In the genomic region with DNA sequence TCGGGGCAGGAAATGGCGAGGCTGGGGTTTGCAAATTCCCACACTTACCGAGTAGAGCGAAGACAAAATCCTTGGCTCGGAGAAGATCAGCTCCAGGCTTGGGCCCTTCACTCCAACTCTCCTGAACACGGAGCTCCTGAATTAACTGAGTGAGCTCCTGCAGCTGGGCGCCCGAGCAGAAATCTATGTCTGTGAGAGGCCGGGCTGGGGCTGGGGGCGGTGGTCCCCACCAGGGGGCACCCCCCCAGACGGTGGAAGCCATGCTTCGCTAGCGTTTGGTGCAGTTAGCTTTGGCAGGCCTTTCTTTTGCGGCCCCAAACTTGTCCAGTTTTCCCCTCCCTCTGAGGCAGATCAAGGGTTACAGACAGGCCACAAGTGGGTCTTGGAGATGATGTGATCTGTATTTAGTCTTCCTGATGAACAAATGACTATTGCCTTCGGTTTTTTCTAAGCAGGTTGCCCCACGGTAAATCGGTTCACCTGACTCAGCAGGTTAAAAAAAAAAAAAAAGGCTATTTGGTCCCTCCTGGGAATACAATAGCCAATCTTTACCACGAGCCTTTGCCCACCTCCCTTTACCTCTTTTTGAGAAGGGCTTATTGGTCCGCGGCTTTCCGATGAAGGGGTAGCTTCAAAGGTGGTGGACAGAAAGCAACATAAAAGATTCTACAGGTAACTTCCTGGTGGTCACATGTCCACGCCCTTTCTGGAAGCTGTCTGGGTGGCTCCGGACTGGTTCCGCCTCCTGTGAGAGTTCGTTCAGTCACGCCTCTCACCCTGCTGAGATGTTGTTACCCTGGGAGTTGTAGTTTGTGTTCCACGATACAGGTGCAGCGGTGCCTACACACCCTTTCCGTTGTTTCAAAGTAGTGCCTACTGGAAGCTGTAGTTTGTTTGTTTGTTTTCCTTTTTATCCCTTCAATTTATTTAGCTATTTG, we compare ENCODE assay signal across 8 mouse cellular contexts. TPM values are rescaled to one million over a fixed set of nuclear protein-coding genes. Genes with fewer than 3 reads are reported as not detected.
DNase-seq lines count a peak whose midpoint lies in the region; ATAC-seq and TF ChIP-seq lines count a peak whose summit lies in the region.

Gene Tmem102, minus strand, starts transcription at position 653 of the 938 bp plus-strand sequence.

- peaks cover 56% of the 10 kb centered on the region for H3K27me3 ChIP-seq in embryonic facial prominence, embryonic 12.5 days

- H3K36me3 ChIP-seq in ES-E14 (ENCODE audit: control insufficient read depth, insufficient read depth, low read length, poor library complexity, severe bottlenecking) = no peaks in the 10 kb centered on the region; the same call in 1 of the 2 replicates
- no peaks in the 10 kb centered on the region for H3K36me3 ChIP-seq in embryonic facial prominence, embryonic 12.5 days

- H3K9ac ChIP-seq in ES-E14 (ENCODE audit: insufficient read depth, low read depth, low read length, poor library complexity, severe bottlenecking) = peak within 1 kb of the TSS; percentile 21; the same call in 1 of the 2 replicates
- H3K9ac ChIP-seq in embryonic facial prominence, embryonic 12.5 days = peak within 1 kb of the TSS; percentile 41; the same call in 1 of the 2 replicates

- no peak for TF ChIP-seq POLR2A in lung, adult 2 months (IDR thresholded peaks at IDR 0.05; ENCODE audit: borderline replicate concordance, extremely low read depth, low read depth, low read length)

- peak within 1 kb of the TSS; percentile 62 to 92 for H3K4me3 ChIP-seq in ES-E14 (ENCODE audit: insufficient read depth in 1 of 2, low read depth in 1 of 2, low read length in 2 of 2, poor library complexity in 1 of 2, severe bottlenecking in 1 of 2)
- H3K4me3 ChIP-seq in embryonic facial prominence, embryonic 12.5 days = peak within 1 kb of the TSS; percentile 42; the same call in 1 of the 2 replicates
- peak within 1 kb of the TSS; percentile 57 for H3K4me3 ChIP-seq in lung, adult 2 months (replicated peaks; ENCODE audit: extremely low read depth, low read depth, low read length)

- in situ Hi-C loops in ES-E14 (cut with MboI; ENCODE audit: low sequenced_read_pairs in 2 of 2, unreplicated experiment in 2 of 2) = loop anchor here in 1 of 2 experiments (10.0 kb wide), 1 partner anchor 70 kb away; the partner anchor contains the start of gene Tmem95

- peaks cover 3 to 10% of the 10 kb centered on the region in 2 experiments; a peak in 3 of 4 replicates for H3K4me1 ChIP-seq in ES-E14 (ENCODE audit: control insufficient read depth in 2 of 2, insufficient read depth in 2 of 2, low read length in 2 of 2, poor library complexity in 1 of 2)
- H3K4me1 ChIP-seq in embryonic facial prominence, embryonic 12.5 days = peaks cover 40% of the 10 kb centered on the region
- H3K4me1 ChIP-seq in lung, adult 2 months (ENCODE audit: control insufficient read depth, insufficient read depth, low read length) = peaks cover 18% of the 10 kb centered on the region

- H3K4me2 ChIP-seq in embryonic facial prominence, embryonic 12.5 days (replicated peaks) = peak within 1 kb of the TSS; percentile 90

- ATAC-seq in embryonic facial prominence, embryonic 12.5 days (ENCODE audit: insufficient number of reproducible peaks, insufficient read depth, low FRiP score, low TSS enrichment) = no peak
- no peak for ATAC-seq in granulocyte monocyte progenitor cell, adult 5-6 weeks (replicated peaks; ENCODE audit: poor library complexity, severe bottlenecking)

- no peaks in the 10 kb centered on the region for H3K9me3 ChIP-seq in ES-E14 (ENCODE audit: control insufficient read depth, insufficient read depth, low read depth, low read length)
- no peaks in the 10 kb centered on the region for H3K9me3 ChIP-seq in embryonic facial prominence, embryonic 12.5 days

- WGBS in embryonic facial prominence, embryonic 12.5 days = 6% methylated on average over 29 of the region's 29 CpGs
- 28% methylated on average over 29 of the region's 29 CpGs for WGBS in lung, adult 2 months

- no peak within 1 kb of the TSS for H3K27ac ChIP-seq in ES-E14 (ENCODE audit: insufficient read depth, low read depth, low read length, poor library complexity, severe bottlenecking)
- H3K27ac ChIP-seq in embryonic facial prominence, embryonic 12.5 days = no peak within 1 kb of the TSS

- DNase-seq in ES-E14 (ENCODE audit: low read depth, low spot score) = no peak
- DNase-seq in kidney, adult 11 months = peak; percentile 91
- DNase-seq in lung, adult 2 months = peak; percentile 63
- DNase-seq in urinary bladder, postnatal 14 days (ENCODE audit: low spot score) = peak; percentile 80
- DNase-seq in spleen, adult 18-20 months = no peak
- DNase-seq in layer of hippocampus, adult 9-10 months (ENCODE audit: low spot score) = no peak

- no peak for TF ChIP-seq CTCF in lung, adult 2 months (IDR thresholded peaks at IDR 0.05; ENCODE audit: insufficient read depth, low read length)

TF ChIP-seq in ES-E14, 5 proteins besides CTCF, POLR2A, EP300 and RAD21:
- TF ChIP-seq MAFK (IDR thresholded peaks at IDR 0.05; ENCODE audit: insufficient read depth, low read depth, low read length) = peak; percentile 68; the same call in 1 of the 2 replicates
- peak; percentile 84 for TF ChIP-seq ZNF384 (IDR thresholded peaks at IDR 0.05; ENCODE audit: low read depth, low read length)
- TF ChIP-seq ZC3H11A (IDR thresholded peaks at IDR 0.05; ENCODE audit: borderline replicate concordance, low read depth, low read length) = no peak
- peak; percentile 88 for TF ChIP-seq HCFC1 (IDR thresholded peaks at IDR 0.05; ENCODE audit: borderline replicate concordance, insufficient read depth, low read length)
- TF ChIP-seq CHD2 (IDR thresholded peaks at IDR 0.05; ENCODE audit: low read depth, low read length) = no peak

RNA-seq across cellular contexts. Expression of gene Tmem102, which starts in this region (rescaled TPM):
- 1.3 and 1.8 TPM in 2 replicates for total RNA-seq in ES-E14 (2012; rRNA removed)
- polyA plus RNA-seq in embryonic facial prominence, embryonic 12.5 days (2016; fragmentation: Nextera tagmentation; extraction: Ambion mirVana) = 2.9 and 3.0 TPM in 2 replicates
- polyA plus RNA-seq in lung, adult 2 months (2012; rRNA removed) = 9.4 and 9.5 TPM in 2 replicates
- total RNA-seq in granulocyte monocyte progenitor cell, adult 5-6 weeks (2014; fragmentation: Nextera tagmentation) = not detected in 2 replicates
- total RNA-seq in granulocyte monocyte progenitor cell, adult 5-6 weeks (2017) = not detected in 2 replicates

Comparison
In these comparisons a context has a peak if more than half of its experiments do, and no peak if none do; other contexts are left out.
1. DNase-seq: peak in kidney, adult 11 months (single experiment), lung, adult 2 months (single experiment) and urinary bladder, postnatal 14 days (single experiment); none in ES-E14 (single experiment), spleen, adult 18-20 months (0 of 2) and layer of hippocampus, adult 9-10 months (single experiment).
2. Peak in every context shown above with its lines, with median percentiles within 50 percentile points of each other: H3K4me3 ChIP-seq.